Mouse (Mus musculus) lung, adult 2 months (tissue): ENCODE data around the gene Pias3.

Source experiments
- CTCF ChIP-seq: fragments of 200-500 bp; IDR thresholded peaks from 2 replicates; pipeline ENCODE4 v1.5.1; 2011; ENCODE audit warnings: mild to moderate bottlenecking, low read length, control low read depth; ENCODE audit not compliant: insufficient read depth
- POLR2A ChIP-seq: fragments of 200-500 bp; IDR thresholded peaks from 2 replicates; pipeline ENCODE4 v1.6.1; 2011; ENCODE audit warnings: low read depth, mild to moderate bottlenecking, control low read depth, low read length, borderline replicate concordance; ENCODE audit errors: extremely low read depth

DNA sequence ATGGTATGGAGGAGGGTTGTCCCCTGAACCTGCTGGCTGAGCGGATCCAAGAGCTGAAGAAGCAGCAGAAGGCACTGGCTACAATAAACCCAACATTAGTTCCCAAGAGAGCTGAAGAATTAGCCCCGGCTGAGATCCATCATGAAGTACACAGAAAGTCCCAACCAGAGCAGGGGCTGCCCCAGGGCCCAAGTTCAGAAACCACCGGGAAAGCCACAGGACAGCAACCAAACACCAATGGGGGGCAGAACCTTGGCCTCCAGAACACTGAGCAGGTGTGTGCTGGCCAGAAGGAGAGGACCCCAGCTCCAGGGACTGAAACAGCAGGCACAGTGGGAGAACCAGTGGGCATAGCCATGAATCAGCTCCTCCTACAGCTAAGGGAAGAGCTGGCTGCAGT, 12.7 kb upstream of the Pias3 start:
- TF ChIP-seq CTCF (no peak), POLR2A (no peak)
